Mouse (Mus musculus) lung, postnatal 0 days (tissue): ENCODE data around the gene Cgnl1. TPM values are rescaled to one million over a fixed set of nuclear protein-coding genes. Genes with fewer than 3 reads are reported as not detected.
"Not testable (repeated sequence)": the region's sequence is repeated elsewhere in the genome, so short reads cannot be mapped to it uniquely, and the experiment has no call there.

ENCODE experiments used
- ATAC-seq: fragments of 200-750 bp; cut with Nextera tagmentation; 2 replicates; pipeline ENCODE4 v1.8.0; 2017; ENCODE audit warnings: moderate library complexity
- DNase-seq: peaks from one replicate; pipeline ENCODE4 v3.0.0-alpha.2; 2016; ENCODE audit warnings: low spot score
- H3K27ac ChIP-seq: fragments of 300-500 bp; sonication (generic); 2 replicates; pipeline ENCODE4 v1.5.1; 2014; ENCODE audit warnings: antibody characterized with exemption, mild to moderate bottlenecking, low read length, mixed read lengths
- H3K27me3 ChIP-seq: fragments of 300-500 bp; sonication (generic); replicated peaks from 2 replicates; pipeline ENCODE4 v1.6.1; 2014; ENCODE audit warnings: low read length, mixed read lengths; ENCODE audit not compliant: insufficient read depth
- H3K36me3 ChIP-seq: fragments of 300-500 bp; sonication (generic); 2 replicates; pipeline ENCODE4 v1.6.1; 2014; ENCODE audit warnings: low read length, mixed read lengths; ENCODE audit not compliant: insufficient read depth
- H3K4me1 ChIP-seq: fragments of 300-500 bp; sonication (generic); 2 replicates; pipeline ENCODE4 v1.6.1; 2014; ENCODE audit warnings: antibody characterized with exemption, low read depth, low read length, mixed read lengths; ENCODE audit not compliant: insufficient read depth
- H3K4me2 ChIP-seq: fragments of 300-500 bp; sonication (generic); replicated peaks from 2 replicates; pipeline ENCODE4 v1.6.1; 2014; ENCODE audit warnings: low read depth, mild to moderate bottlenecking, low read length, moderate library complexity, mixed read lengths
- H3K4me3 ChIP-seq: fragments of 300-500 bp; sonication (generic); 2 replicates; pipeline ENCODE4 v1.5.1; 2014; ENCODE audit warnings: low read depth, low read length
- H3K9ac ChIP-seq: fragments of 300-500 bp; sonication (generic); replicated peaks from 2 replicates; pipeline ENCODE4 v1.6.1; 2014; ENCODE audit warnings: low read depth, mild to moderate bottlenecking
- H3K9me3 ChIP-seq: fragments of 300-500 bp; sonication (generic); 2 replicates; pipeline ENCODE4 v1.6.1; 2016; ENCODE audit warnings: low read length, mixed read lengths
- CTCF ChIP-seq: IDR thresholded peaks from 2 replicates; pipeline ENCODE4 v1.5.1; 2016; ENCODE audit warnings: antibody characterized with exemption, mild to moderate bottlenecking
- EP300 ChIP-seq: IDR thresholded peaks from 2 replicates; pipeline ENCODE4 v1.6.1; 2016; ENCODE audit warnings: antibody characterized with exemption, mild to moderate bottlenecking, control low read depth
- WGBS: fragments of 180-500 bp; shearing (Covaris S2); extraction: QIAGEN DNeasy Blood & Tissue Kit; methylation state at CpG from one replicate; pipeline ENCODE4 v1.1.7; 2014; 5-methylcytosine and 5-hydroxymethylcytosine counted together
- polyA plus RNA-seq: library from polyadenylated mRNA; unstranded; fragments of >200 nt; fragmentation: Nextera tagmentation; extraction: Ambion mirVana; gene quantifications from 2 replicates; pipeline ENCODE4 v1.2.1, GENCODE M21; 2015

Gene Cgnl1
- polyA plus RNA-seq, 1 experiment from 2014 or later = 26.1 TPM

DNA sequence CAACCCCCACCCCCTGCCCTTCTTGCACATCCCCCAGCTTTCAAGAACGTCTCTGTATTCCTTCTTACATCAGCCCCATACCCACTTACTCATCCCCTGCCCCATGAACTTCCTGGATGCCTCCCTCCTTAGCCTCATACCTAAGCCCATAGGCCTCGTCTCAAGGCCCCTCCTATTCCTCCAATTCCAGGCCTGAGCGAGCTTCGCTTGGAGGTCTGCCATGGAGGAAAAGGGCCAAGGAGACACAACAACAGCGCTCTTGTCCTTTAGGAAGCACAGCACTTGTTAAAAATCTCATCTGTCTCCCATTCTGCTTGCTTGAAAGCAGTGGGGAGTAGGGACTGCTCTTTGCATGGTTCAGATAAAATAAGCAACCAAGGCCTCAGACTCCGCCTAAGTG lies 143.1 kb downstream of the Cgnl1 start:
- Histone ChIP-seq H3K4me3 (no peak overlapping the region), H3K4me2 (no peak overlapping the region), H3K27ac (no peak overlapping the region), H3K4me1 (no peaks in the 10 kb centered on the region), H3K9ac (no peak overlapping the region), H3K9me3 (no peaks in the 10 kb centered on the region), H3K27me3 (no peaks in the 10 kb centered on the region), H3K36me3 (0 out of 2 replicates have a peak, but pooled peaks cover 8% of the 10 kb centered on the region)
- ATAC-seq = no peak
- 71% methylated on average over 6 of the region's 6 CpGs for WGBS
- TF ChIP-seq EP300 (no peak), CTCF (no peak)
- DNase-seq = no peak

DNA sequence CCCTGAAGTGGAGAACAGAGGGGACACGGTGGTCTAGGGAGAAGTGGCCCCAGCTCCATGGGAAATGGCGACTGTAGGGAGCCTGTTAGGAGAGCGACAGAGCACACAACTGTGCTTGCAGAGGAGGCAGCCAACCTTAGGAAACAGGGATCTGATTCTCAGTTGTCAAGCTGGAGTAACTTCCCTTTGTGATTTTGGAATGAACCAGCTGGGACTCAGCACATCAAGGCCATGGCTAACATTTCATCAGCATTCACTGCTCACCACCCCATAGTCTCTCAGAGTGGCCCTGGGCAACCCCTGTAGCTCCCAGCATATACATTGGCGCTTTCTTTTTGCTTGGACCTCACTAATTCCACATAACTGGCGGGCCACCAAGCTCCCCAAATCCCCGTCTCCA lies 145.4 kb downstream of the Cgnl1 start:
- no peak overlapping the region for H3K4me2 ChIP-seq
- no peaks in the 10 kb centered on the region for H3K36me3 ChIP-seq
- ATAC-seq = no peak
- H3K4me1 ChIP-seq = no peaks in the 10 kb centered on the region
- no peak overlapping the region for H3K4me3 ChIP-seq
- H3K27ac ChIP-seq = no peak overlapping the region
- no peak overlapping the region for H3K9ac ChIP-seq
- no peaks in the 10 kb centered on the region for H3K27me3 ChIP-seq
- no peak for DNase-seq
- TF ChIP-seq CTCF = no peak
- no peak for TF ChIP-seq EP300
- WGBS = 79% methylated on average over 6 of the region's 6 CpGs
- H3K9me3 ChIP-seq = no peaks in the 10 kb centered on the region

DNA sequence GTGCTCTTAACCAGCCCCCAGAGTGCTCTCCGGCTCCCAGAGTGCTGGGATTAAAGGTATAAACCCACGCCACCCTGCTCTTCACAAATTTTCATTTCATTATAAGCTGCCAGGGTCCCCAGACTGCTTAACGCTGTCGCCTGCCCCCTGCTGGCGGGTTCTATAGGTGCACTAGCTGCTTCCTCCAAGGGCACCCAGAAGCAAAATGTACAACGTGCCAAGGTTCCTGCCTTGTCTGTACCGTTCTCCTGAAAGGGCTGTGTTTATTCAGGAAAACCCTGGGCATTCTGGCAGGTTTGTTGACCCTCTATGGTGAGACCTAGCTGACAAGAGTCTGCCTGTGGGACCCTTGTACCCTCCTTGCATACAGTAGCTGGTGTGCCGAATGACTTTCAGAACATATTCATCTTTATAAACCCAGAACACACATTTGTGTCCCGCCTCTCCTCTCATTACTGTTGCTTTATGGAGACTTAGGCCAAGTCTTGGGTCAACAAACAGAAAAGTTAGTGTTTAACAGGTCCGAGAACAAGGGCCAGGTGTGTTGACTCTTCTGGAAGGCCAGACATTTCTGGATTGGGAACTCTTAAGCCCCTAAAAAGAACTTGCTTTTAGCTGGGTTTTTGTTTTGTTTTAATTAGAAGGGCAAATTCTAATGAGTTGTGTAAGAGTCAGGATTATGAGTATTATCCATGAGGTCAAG lies 146.5 kb downstream of the Cgnl1 start:
- ATAC-seq (peak; percentile 69), DNase-seq (peak; percentile 79)
- Histone ChIP-seq H3K4me3 (no peak overlapping the region), H3K27me3 (no peaks in the 10 kb centered on the region), H3K4me2 (no peak overlapping the region), H3K4me1 (no peaks in the 10 kb centered on the region), H3K9me3 (no peaks in the 10 kb centered on the region), H3K9ac (no peak overlapping the region), H3K36me3 (no peaks in the 10 kb centered on the region), H3K27ac (peak overlapping the region; percentile 48)
- TF ChIP-seq EP300 (no peak; the same call in 1 of the 2 replicates), CTCF (peak; percentile 80)
- 33% methylated on average over 10 of the region's 10 CpGs for WGBS

DNA sequence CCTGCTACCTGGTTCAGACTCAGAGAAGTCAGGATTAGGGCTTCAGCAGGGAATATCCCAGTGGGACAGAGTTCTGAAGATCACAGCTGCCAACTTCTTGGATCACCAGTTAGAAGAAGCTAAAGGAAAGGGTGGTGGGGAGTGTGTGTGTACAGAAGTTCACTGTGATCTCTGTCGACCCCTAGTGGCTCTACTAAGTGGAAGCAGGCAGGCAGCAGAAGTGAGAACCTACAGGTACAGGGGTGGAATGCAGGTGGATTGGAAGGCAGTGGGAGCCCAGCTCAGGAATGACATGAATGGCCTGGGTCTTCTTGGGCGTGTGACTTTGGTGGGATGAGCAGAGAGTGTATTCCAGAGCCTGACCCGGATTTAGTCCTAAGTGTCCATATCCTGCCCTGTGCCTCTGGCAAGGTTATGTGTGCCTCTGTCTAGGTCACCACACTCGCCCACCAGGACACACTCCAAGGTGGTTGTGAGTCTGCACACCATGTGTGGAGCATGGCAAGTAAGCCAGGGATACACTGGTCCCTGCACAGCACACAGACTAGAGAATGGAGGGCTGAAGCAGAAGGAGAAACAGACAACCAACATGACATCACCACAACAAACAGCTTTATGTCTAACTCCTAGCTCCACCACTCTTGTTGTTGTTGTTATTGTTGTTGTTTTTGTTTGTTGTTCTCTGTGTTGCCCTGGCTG lies 147.4 kb downstream of the Cgnl1 start:
- ATAC-seq (peak; percentile 52), DNase-seq (peak; percentile 85)
- Histone ChIP-seq H3K36me3 (no peaks in the 10 kb centered on the region), H3K9ac (no peak overlapping the region), H3K27ac (no peak overlapping the region; the same call in 1 of the 2 replicates), H3K4me3 (no peak overlapping the region), H3K9me3 (no peaks in the 10 kb centered on the region), H3K4me1 (no peaks in the 10 kb centered on the region), H3K27me3 (no peaks in the 10 kb centered on the region), H3K4me2 (no peak overlapping the region)
- WGBS = 31% methylated on average over 4 of the region's 4 CpGs
- TF ChIP-seq CTCF = peak; percentile 93
- TF ChIP-seq EP300 = no peak

DNA sequence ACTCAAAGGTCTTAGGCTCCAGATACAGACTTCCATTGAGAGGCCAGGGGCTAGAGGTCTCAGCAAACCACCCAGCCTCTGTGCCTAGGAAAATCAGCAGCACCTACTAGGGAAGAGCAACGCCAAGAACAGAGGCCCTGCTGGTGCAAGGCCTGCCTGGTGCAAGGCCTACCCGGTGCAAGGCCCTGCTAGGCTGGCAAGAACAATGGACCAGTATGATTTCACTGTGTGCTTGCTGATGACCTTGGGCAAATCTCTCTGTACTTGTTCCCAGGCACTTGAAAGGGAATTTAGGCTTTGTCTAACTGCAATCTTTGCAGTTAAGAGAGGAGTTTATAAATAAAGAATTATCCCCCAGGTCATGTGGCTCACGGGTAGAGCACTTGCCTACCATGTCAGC lies 148.8 kb downstream of the Cgnl1 start:
- WGBS = 42% methylated on average over 3 of the region's 3 CpGs
- Histone ChIP-seq H3K9ac (no peak overlapping the region), H3K9me3 (no peaks in the 10 kb centered on the region), H3K27me3 (no peaks in the 10 kb centered on the region), H3K27ac (no peak overlapping the region), H3K36me3 (no peaks in the 10 kb centered on the region), H3K4me1 (no peaks in the 10 kb centered on the region), H3K4me3 (no peak overlapping the region), H3K4me2 (no peak overlapping the region)
- TF ChIP-seq CTCF (no peak), EP300 (no peak)
- DNase-seq = no peak
- ATAC-seq = no peak

DNA sequence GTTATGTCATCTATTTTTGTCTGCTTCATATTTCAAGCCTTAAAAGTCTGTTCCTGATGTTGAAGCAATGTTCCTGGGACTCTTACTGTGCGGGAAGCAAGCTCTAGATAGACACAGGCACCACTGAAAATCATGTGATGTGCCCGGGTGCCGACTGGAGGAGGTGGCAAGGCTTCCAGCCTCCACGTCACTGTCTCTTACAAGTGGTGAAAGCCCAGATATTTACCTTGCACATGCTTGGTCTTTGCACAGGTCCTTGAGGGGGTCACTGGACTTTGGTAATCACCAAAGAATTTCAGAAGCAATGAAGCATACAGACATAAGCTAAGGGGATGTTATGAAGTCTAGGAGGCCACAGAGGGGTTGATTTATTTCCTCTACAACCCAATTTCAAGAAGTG lies 149.4 kb downstream of the Cgnl1 start:
- H3K9ac ChIP-seq = no peak overlapping the region
- H3K4me3 ChIP-seq = no peak overlapping the region
- DNase-seq (peak; percentile 50), ATAC-seq (peak; percentile 53)
- no peaks in the 10 kb centered on the region for H3K27me3 ChIP-seq
- TF ChIP-seq EP300 (no peak), CTCF (no peak)
- H3K9me3 ChIP-seq = no peaks in the 10 kb centered on the region
- 57% methylated on average over 4 of the region's 4 CpGs for WGBS
- no peak overlapping the region for H3K27ac ChIP-seq
- H3K4me2 ChIP-seq = no peak overlapping the region
- H3K36me3 ChIP-seq = no peaks in the 10 kb centered on the region
- no peaks in the 10 kb centered on the region for H3K4me1 ChIP-seq

DNA sequence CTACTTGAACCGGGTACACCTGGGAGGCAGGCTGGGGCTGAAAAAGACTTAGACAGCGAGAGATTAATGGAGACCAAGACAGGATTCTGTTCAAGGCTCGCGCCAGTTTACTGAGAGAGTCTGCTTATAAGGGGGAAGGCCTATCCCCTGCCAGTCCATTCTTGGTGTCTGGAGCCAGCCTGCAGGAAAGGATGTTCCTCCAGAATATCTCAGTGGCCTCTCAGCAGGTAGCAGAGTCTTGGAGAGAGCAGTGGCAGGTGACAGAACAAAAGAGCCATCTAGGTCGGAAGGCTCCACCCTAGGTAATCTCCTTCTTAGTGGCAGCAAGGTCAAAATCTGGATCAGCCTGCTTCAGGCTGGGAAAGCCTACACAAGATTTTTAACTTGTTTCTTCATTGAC lies 151.3 kb downstream of the Cgnl1 start:
- not testable (repeated sequence) for H3K27ac ChIP-seq, H3K4me3 ChIP-seq, H3K27me3 ChIP-seq, H3K9me3 ChIP-seq, H3K36me3 ChIP-seq, H3K9ac ChIP-seq, H3K4me1 ChIP-seq, ATAC-seq, DNase-seq, H3K4me2 ChIP-seq
- 88% methylated on average over 5 of the region's 5 CpGs for WGBS
